Mouse (Mus musculus): ENCODE measurements around the gene Ccs.

DNA sequence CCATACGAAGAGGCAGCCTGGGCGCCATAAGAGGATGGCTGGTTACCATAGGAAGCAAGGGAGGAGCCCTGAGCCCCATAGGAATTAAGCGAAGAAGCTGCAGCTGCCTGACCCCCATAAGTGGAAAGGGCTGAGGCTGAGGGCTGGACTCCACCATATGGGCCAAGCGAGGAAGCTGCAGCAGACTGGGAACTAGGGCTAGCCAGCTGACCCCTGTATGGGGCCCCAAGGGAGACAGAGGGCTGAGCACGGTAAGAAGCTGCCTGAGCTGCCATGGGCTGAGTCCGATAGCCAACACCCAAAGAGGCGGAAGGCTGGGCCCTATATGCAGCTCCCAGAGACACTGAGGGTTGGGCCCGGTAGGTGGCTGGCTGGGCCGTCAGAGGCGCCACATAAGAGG lies 35.8 kb downstream of the Ccs start:
- no peak for TF ChIP-seq CTCF (IDR thresholded peaks at IDR 0.05; ENCODE audit: borderline replicate concordance, insufficient read depth, low read length)
- TF ChIP-seq POLR2A (IDR thresholded peaks at IDR 0.05; ENCODE audit: low read depth, low read length) = no peak

Measured in embryonic fibroblast, embryonic 13.5 days (primary cell).